Mouse (Mus musculus): Measurements from ENCODE around the gene Th.

Gene Th

GRCm38 (mm10) chr7:142931028-142931427, at the start of gene Th:
Gene Th, minus strand, starts transcription at chr7:142931128.
- no peak for DNase-seq (ENCODE audit: low spot score in 2 of 2)

DNA sequence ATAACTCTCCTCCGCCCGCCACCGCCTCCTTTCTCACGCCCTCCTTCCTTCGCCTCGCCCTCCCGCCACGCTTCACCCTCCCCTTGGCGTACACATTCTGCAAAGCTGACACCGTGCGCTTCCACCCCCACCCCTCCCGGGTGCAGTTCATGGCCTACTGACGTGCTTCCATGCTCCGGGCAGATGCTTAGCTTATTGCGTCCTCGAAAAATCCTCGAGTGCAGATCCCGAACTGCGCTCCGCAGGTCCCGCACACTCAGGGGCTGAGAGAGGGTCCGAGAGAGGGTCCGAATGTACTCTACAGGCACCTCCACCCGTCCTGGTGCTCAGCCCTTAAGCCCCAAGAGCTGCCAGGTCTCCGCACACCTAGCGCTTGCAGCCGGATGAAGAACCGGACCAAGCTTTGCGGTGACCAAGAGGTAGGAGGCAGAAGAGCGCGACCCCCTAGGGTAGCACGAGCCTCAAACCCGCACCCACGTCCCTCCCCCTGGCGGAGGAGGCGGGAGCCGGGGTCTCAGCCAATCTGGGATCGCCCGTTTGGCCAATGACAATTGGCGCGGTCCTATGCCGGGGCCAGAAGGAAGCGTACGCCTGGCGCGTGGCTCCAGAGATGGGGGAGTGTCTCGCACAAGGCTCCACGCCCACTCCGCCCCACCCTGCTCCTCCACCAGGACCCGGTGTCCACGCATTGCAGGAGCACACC, 38.0 kb upstream of the Th start, which contains the start of gene Ascl2:
TSS of gene Ascl2 (minus strand) at position 456 of the 703 bp plus-strand sequence.
- DNase-seq (ENCODE audit: low spot score in 2 of 2): peak; percentile 30 to 38

- DNase-seq (ENCODE audit: low spot score in 2 of 2): peak; percentile 62 to 65
Observed at GRCm38 (mm10) chr7:142967884-142968808, 37.2 kb upstream of the Th start.

DNA sequence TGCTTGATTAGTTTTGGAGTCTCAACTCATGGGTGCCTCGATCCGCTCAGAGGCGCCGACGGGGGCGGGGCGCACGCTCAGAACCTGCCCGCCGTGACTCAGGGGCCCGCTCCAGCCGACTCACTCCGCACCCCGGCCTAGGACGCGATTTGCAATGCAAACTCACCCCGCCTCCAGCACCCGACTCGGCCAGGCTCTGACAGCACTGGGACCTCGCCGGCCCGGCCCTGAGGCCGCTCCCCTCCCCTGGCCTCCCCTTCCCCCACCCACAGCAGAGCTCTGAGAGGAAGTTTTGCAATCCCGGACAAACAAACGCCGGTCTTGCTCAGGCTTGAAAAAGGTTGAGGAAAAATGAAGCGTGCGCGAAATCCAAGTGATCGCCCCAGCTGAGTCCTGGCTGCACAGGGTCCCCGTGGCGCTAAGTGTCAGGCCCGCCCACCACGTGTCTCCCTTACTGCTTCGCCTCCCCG, 36.5 kb upstream of the Th start:
- DNase-seq (ENCODE audit: low spot score in 2 of 2): peak; percentile 71 to 82

GRCm38 (mm10) chr7:142959752-142960151, 28.8 kb upstream of the Th start:
- DNase-seq (ENCODE audit: low spot score in 2 of 2): no peak

- DNase-seq (ENCODE audit: low spot score in 2 of 2): no peak
Observed at GRCm38 (mm10) chr7:142958817-142959216, 27.9 kb upstream of the Th start.

GRCm38 (mm10) chr7:142956018-142956417, 25.1 kb upstream of the Th start:
- DNase-seq (ENCODE audit: low spot score in 2 of 2): peak; percentile 33 to 45

DNA sequence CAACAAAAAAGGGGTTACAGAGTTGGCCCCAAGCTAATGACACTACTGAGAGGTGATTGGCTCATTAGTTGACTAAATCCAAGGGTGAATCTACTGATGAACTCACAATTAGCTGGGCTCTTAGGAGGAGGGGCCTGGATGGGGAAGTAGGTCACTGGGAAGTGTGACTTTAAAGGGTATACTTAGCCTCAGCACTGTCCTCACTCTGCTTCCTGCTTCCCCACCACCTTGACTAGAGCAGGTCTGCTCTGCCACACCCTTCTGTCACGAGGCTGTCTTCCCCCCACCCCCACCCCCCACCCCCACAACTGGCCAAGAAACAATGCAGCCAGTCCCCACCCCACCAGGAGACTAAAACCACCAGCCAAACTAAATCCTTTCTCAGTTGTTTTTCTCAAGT, 18.6 kb upstream of the Th start:
- no peak for DNase-seq (ENCODE audit: low spot score in 2 of 2)

DNA sequence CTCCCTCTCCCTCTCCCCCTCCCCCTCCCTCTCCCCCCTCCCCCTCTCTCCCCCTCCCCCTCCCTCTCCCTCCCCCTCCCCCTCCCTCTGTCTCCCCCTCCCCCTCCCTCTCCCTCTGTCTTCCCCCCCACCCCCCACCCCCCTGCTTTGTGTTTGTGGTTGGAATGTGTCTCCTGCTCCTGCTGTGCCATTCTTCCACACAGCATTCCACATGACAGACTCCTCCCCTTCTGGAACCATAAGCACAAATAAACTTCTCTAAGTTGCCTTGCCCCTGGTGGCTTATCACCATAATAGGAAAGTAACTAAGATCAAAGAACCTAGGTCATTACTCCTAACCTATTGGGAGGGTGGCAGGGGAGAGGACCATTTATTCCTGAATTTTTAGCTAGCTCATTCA, 6.7 kb upstream of the Th start:
- no peak for DNase-seq (ENCODE audit: low spot score in 2 of 2)

GRCm38 (mm10) chr7:142935708-142936107, 4.8 kb upstream of the Th start:
- DNase-seq (ENCODE audit: low spot score in 2 of 2): peak; percentile 35 to 52

DNA sequence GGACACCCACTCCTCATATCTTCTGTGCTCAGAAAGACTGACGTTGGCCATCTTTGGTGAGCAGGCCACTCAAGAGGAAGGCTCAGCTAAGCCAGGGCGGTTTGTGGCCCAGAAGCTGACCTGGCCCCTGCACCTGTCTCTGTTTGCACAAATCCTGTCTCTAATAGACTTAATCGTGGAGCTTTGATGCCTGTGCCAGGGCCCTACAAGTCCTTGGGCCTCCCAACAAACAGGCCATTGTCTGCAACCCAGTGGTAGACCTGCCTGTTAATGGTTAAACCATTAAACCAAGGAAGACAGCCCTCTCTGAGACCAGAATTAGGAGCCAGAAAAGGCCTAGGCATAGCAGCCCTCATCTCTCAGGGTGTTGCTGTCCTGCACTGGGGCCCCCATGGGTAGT, 1.5 kb upstream of the Th start:
- no peak for DNase-seq (ENCODE audit: low spot score in 2 of 2)

GRCm38 (mm10) chr7:142929516-142929915, 1.4 kb downstream of the Th start:
- DNase-seq (ENCODE audit: low spot score in 2 of 2): no peak

DNA sequence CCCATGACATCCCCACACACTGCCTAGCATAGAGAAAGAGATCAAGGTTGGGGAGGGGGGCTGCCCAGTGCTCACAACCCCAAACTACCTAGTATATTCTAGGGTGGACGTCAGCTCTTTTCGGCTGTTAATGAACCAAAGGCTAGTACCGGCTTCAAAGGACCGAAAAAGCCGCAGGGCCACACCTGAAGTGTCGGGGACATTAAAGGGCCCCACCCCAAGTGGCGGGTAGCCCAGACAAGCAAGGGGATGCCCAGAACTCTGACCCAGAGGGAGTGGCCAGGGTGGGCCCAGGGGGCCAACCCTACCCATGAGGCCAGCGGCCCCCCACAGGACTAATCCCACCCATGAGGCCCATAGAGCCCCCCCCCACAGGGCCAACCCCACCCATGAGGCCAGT, 3.6 kb downstream of the Th start:
- no peak for DNase-seq (ENCODE audit: low spot score in 2 of 2)

DNA sequence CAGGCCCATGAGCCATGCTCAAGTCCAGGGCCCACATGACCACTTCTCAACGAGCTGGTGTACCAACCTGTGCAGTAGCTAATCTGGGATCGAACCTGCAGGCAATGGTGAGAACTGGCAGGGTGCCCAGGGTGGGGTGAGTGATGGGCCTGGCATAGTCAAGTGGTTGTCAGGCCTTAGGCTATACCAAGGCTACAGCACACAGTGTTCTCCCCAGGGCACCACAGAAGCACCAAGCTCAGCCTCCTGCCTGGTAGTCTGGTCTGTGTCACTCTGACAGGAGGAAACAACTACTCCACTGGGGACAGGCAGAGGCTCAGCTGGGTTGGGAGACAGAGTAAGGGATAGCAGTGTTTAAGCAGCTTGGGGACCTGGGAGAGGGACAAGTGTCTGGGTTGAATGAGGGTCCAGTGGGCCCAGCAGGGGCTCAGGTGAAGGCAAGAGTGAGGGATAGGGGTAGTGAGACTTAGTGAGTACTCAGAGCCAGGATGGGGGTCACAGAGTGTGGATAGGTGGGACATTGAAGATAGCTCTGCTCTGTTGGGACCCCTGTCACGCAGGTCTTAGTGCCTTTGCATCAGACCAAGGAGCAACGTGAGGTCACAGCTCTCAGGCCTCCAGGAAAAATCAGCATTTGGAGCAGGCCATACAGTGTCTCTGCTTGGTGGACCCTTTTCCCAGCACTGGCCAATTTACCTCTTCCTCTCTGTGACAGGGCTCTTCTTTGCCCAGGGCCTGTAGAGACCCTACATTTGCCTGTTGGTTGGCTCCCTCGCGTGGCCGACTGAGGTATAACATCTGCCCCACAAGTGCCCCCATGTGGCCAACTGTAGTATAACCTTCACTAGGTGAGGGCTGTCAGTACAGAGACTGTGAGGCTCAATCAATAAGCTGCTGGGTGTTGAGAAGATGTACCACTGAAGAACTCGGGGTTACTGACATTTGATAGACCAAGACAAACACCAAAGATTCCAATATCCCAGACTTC, 12.0 kb downstream of the Th start:
- DNase-seq (ENCODE audit: low spot score in 2 of 2): peak; percentile 66 to 86

DNA sequence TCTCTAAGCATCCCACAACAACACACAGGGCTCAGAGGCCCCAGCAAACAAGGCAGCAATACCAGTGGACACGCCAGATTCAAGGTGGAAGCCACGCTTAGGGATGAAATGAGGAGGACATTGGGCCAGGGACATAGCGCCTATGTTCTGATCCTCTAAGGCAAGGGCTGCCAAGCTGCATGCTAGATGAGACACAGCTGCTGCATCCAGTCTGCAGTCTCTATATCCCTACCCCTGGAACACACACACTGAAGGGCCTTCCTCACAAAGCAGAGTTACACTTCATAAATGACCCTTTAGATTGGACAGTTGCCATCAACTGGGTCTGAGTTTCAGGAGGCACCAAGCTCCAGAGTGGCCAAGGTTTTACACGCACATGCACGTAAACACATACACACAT, 13.3 kb downstream of the Th start:
- DNase-seq (ENCODE audit: low spot score in 2 of 2): no peak

DNA sequence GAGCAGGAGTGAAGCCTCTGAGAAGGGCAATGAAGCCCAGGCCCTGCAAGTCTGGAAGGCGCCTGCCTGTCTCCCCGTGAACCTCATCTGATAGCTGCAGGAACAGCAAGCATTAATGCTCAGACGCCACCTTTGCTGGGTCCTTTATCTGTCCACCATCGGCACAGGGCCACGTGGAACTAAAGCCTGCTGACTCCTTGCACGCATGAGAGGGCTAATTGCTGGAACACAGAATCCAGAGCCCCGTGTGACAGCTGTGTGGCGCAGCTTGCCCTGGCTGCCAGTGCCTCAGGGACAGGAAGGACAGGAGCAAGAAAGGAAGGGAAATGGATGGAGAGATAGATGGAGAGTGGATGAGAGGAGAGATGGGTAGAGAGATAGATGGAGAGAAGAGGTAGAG, 14.8 kb downstream of the Th start:
- no peak for DNase-seq (ENCODE audit: low spot score in 2 of 2)

DNA sequence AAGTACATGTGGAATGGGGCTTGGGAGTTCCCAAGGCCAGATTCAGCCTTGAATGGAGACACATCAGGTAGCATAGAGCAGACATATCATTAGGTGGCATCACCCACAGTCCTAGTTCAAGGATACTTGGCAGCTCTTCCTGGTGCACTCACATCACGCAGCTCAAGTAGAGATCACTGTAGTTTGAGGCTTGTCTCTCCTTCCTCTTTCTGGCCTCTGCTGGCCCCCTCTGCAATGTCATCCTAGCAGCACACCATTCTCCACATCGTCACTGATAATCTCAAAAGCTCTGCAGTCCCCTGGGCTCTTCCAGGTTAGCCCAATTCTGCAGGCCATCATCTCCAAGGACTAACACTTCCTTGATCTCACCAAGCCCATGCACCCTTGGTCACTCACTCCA, 19.2 kb downstream of the Th start:
- DNase-seq (ENCODE audit: low spot score in 2 of 2): no peak

- DNase-seq (ENCODE audit: low spot score in 2 of 2): no peak
Observed at GRCm38 (mm10) chr7:142910104-142910503, 20.8 kb downstream of the Th start.

DNA sequence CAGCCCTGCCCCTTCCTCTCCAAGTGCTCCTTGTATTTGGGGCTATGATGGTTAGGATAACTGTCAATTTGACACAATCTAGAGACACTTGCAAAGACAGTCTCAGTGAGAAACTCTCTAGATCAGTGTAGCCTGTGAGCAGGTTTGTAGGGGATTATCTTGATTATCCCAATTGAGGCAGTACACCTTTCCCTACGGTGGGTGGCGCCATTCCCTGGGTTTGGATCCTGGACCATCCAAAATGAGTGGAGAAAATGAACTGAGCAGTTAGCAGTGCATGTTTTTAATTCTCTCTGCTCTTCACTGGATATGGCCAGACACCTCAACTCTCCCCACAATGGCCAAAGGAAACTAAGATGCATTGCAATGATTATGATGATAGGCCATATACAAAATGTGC, 21.3 kb downstream of the Th start:
- no peak for DNase-seq (ENCODE audit: low spot score in 2 of 2)

- DNase-seq (ENCODE audit: low spot score in 2 of 2): no peak
Observed at GRCm38 (mm10) chr7:142905606-142906005, 25.3 kb downstream of the Th start.

GRCm38 (mm10) chr7:142904331-142904730, 26.6 kb downstream of the Th start:
- no peak for DNase-seq (ENCODE audit: low spot score in 2 of 2)

DNA sequence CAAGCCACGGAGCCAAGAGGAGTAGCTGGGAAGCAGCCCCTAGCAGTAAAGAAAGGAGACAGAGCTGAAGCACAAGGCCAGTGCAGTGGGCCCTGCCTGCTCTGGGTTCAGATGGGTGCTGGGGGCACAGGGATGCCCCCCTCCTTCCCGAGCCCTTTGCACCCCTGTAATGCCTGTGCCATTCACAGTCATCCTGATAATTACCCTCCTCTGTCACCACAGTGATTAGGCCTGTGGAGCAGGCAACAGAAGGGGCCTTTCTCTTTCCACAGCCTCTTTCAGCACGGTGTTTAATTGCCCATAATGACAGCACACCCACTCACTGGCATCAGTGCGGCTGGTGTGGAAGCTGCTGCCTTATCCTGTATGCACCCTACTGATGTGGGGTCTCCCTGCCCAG, 28.0 kb downstream of the Th start:
- no peak for DNase-seq (ENCODE audit: low spot score in 2 of 2)

Measured in urinary bladder, adult 18-20 months (tissue).